Mouse (Mus musculus) small intestine, adult 10 weeks (tissue): ENCODE data around the gene Plekho2. TPM values are rescaled to one million over a fixed set of nuclear protein-coding genes. Genes with fewer than 3 reads are reported as not detected.

Experiments
- polyA plus RNA-seq: library from polyadenylated mRNA; stranded (reverse); fragments of 350-450 nt; fragmentation: Illumina TruSeq; extraction: RNeasy Lipid Tissue Mini Kit (QIAGEN cat#74804); gene quantifications from one replicate; pipeline ENCODE4 v1.2.3, GENCODE M21; 2014; ENCODE audit warnings: low replicate concordance

The Plekho2 gene
- 0.63 TPM for polyA plus RNA-seq

DNA sequence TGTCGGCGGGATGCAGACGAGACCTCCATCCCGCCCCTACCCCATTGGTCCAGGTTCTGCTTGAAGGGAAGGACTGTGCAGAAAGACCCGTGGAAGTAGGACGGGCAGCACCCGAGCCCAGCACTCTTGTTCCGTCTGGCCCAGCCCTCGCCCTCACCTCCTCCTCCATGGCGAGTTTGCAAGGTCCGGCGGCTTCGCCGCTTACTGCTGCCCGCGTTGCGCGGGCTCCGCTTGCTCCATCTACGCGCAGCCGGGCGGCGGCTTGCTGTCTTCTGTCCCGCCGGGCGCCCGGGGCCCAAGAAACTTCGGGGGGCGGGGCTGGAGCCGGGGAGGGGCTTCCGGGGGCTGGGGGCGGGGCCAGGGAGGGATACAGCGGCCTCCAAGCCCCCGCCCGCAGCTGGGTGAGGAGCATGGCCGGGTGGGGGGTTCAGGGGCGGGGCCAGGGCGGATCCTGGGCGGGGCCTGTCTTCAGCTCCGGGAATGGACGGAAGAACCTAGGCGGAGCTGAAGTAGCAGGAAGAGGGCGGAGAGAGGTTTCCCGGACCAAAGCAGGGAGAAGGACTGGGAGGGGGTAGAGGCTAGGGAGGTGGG is at the start of gene Plekho2:
Gene Plekho2, minus strand, starts transcription at position 260 of the 591 bp plus-strand sequence.

DNA sequence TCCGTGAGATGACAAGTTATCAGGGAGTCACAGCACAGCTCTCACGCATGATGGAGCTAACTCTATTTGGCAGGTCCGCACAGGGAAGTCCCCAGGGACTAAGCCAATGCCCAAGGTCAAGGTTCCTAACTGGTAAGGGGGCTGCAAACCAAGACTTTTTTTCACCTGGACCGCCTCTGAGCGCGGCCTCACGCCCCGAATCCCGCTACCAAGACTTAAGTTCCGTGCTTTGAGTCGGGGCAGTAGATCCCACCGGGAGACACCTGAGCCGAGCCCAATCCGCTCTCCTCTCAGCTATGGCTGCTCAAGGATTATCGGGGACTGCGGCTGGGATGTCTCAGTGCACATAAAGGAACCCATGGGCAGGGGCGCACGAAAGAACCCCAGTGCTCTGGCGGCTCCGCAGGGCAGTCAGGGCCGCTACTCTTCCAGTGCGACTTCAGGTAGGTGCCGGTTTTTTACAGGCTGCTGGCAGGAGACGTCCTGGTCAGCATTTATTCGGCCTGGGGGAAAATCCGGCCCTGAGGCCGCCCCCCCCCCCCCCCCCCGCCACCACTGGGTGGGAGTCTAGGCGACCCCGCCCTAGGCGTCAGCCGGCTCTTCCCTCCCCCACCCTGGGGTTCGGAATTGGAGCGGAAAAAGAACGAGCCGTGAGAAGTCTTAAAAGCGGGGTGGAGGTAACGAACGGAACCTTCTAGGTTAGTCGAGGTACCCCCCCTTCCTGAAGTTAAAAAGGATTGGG is 49.4 kb upstream of the Plekho2 start, which contains the start of gene Rbpms2:
Gene Rbpms2, plus strand, starts transcription at position 624 of the 742 bp plus-strand sequence.

DNA sequence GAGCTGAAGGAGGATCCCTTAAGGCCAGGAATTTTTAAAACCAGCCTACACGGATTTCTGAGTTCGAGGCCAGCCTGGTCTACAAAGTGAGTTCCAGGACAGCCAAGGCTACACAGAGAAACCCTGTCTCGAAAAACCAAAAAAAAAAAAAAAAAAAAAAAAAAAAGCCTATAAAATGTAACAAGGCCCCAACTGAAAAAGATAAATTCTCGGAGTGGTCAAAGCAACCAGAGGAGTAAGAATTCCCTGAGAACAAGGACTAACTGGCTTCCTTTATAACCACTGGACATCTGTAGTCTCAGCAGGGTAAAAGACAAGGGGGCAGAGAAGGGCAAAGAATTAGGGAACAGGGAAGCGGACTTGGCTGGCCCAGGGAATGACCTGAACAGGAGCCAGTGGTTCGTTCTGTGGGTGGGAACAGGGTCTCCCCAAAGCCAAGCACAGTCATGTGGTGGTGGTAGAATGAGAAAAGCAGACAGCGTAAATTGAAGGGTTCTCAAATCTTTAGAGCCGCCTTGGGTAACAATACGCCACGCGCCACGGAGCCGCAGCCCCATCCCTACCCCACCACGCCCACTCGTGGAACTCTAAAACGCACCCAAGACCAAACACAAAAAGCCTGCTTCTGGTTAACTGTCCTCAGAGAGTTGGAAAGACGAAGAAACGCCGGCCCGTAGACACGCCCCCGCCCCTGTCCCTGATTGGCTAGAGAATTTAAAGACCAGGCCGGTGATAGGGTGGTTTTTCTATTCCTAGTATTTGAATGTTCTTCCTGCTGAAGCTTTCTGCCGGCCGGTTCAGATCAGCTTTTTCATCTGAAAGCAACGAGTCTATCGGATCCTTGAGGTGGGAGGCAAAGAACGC is 6.8 kb upstream of the Plekho2 start, which contains the start of gene Pif1:
Gene Pif1, plus strand, starts transcription at position 755 of the 864 bp plus-strand sequence.

DNA sequence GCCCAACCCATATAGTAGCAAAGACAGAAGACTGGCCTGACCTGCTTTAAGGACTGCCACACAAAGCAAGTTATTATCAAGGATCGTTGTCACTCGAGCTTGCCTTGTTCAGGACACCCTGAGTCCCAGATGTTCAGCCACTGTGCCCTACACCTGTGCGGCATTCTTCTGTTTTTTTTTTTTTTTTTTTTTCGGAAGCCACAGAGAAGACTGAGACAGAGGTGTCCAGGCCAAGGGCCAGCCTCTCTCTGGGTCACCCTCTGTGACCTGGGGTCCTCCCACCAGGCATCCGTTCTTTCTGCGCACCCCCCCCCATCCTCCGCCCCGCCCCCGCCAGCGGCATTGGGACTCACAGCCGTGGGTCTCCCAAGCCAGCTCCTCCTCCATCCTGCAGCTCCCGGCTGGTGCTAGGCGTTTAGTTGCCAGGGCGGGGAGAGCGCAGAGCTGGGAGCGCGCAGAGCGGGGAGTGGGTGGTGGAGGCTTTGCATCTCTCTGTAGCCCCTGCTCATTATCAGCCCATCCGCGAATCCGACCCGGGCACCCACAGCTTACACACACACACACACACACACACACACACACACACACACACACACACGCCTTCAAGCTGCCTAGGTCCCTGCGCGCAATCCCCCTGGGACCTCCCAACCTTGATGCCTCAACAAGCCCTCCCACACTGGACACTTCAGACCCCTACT is 59.9 kb downstream of the Plekho2 start, which contains the start of gene Ankdd1a:
Gene Ankdd1a, minus strand, starts transcription at position 387 of the 698 bp plus-strand sequence.

Other genes starting within 250 kb of the Plekho2 start
- 5.3 TPM for gene Pdcd7, start 233.9 kb downstream of the Plekho2 start, polyA plus RNA-seq
- gene Ubap1l, start 219.0 kb downstream of the Plekho2 start, polyA plus RNA-seq, result not detected
- gene Kbtbd13, start 188.4 kb downstream of the Plekho2 start, polyA plus RNA-seq, result 0.15 TPM
- gene Rasl12, start 181.5 kb downstream of the Plekho2 start, polyA plus RNA-seq, result 0.52 TPM
- 126 TPM for gene Slc51b, start 157.1 kb downstream of the Plekho2 start, polyA plus RNA-seq
- 24.4 TPM for gene Mtfmt, start 144.3 kb downstream of the Plekho2 start, polyA plus RNA-seq
- 106 TPM for gene Spg21, start 119.1 kb downstream of the Plekho2 start, polyA plus RNA-seq
- not detected for gene Ankdd1a, start 59.8 kb downstream of the Plekho2 start, polyA plus RNA-seq
- 1.2 TPM for gene Pif1, start 7.1 kb upstream of the Plekho2 start, polyA plus RNA-seq
- gene Rbpms2, start 49.6 kb upstream of the Plekho2 start, polyA plus RNA-seq, result 4.4 TPM
- gene Oaz2, start 88.0 kb upstream of the Plekho2 start, polyA plus RNA-seq, result 20.5 TPM
- 5.8 TPM for gene Zfp609, start 247.5 kb upstream of the Plekho2 start, polyA plus RNA-seq